Mouse (Mus musculus) B cell, adult 67 days (primary cell): ENCODE results near the gene Mmachc. TPM values are rescaled to one million over a fixed set of nuclear protein-coding genes. Genes with fewer than 3 reads are reported as not detected.

Experiments used
- total RNA-seq, 2 experiments: library from RNA; stranded (reverse); gene quantifications; 4 replicates each; pipeline ENCODE4 v1.2.4; 2023

The Mmachc gene
- 1 to 10 TPM; 4.8 to 5.6 TPM for total RNA-seq

GRCm38 (mm10) chr4:116708201-116708764, at the start of gene Mmachc, which contains the start of gene Ccdc163:
Mmachc (minus strand) TSS chr4:116708406.
Ccdc163 (plus strand) TSS chr4:116708509.

GRCm38 (mm10) chr4:116720343-116721097, 12.3 kb upstream of the Mmachc start, which contains the start of gene Tesk2:
Tesk2 (plus strand) TSS chr4:116720948.

GRCm38 (mm10) chr4:116685402-116686061, 22.7 kb downstream of the Mmachc start, which contains the start of gene Prdx1:
Prdx1 (plus strand) TSS chr4:116685544.

Other genes starting within 250 kb of the Mmachc start
- gene Mast2, start 244.2 kb downstream of the Mmachc start, total RNA-seq, result 10 to 100 TPM; 31.5 to 33.5 TPM
- gene Ipp, start 200.9 kb downstream of the Mmachc start, total RNA-seq, result 10 to 100 TPM; 12.3 to 17.4 TPM
- gene Tmem69, start 152.5 kb downstream of the Mmachc start, total RNA-seq, result 10 to 100 TPM; 13.0 to 17.9 TPM
- 100 to 1,000 TPM; 111 to 123 TPM for gene Gpbp1l1, start 150.7 kb downstream of the Mmachc start, total RNA-seq
- 10 to 100 TPM; 18.6 to 25.2 TPM for gene Ccdc17, start 111.8 kb downstream of the Mmachc start, total RNA-seq
- gene Nasp, start 80.5 kb downstream of the Mmachc start, total RNA-seq, result 10 to 100 TPM; 62.3 to 75.8 TPM
- 100 to 1,000 TPM; 187 to 188 TPM for gene Akr1a1, start 56.7 kb downstream of the Mmachc start, total RNA-seq
- gene Prdx1, start 22.9 kb downstream of the Mmachc start, total RNA-seq, result 100 to 1,000 TPM; 149 to 152 TPM
- gene Ccdc163, start 103 bp upstream of the Mmachc start, total RNA-seq, result 10 to 100 TPM; 27.1 to 29.6 TPM
- gene Tesk2, start 12.5 kb upstream of the Mmachc start, total RNA-seq, result 10 to 100 TPM; 12.4 to 13.5 TPM
- 10 to 100 TPM; 52.3 to 58.0 TPM for gene Toe1, start 99.2 kb upstream of the Mmachc start, total RNA-seq
- 10 to 100 TPM; 19.0 to 24.1 TPM for gene Mutyh, start 99.3 kb upstream of the Mmachc start, total RNA-seq
- not detected for gene Hpdl, start 113.3 kb upstream of the Mmachc start, total RNA-seq
- gene Zswim5, start 169.0 kb upstream of the Mmachc start, total RNA-seq, result not detected